Mouse (Mus musculus): ENCODE measurements around the gene Acox2. TPM values are rescaled to one million over a fixed set of nuclear protein-coding genes. Genes with fewer than 3 reads are reported as not detected.

The Acox2 gene
- polyA plus RNA-seq, 1 experiment = 4.8 TPM

DNA sequence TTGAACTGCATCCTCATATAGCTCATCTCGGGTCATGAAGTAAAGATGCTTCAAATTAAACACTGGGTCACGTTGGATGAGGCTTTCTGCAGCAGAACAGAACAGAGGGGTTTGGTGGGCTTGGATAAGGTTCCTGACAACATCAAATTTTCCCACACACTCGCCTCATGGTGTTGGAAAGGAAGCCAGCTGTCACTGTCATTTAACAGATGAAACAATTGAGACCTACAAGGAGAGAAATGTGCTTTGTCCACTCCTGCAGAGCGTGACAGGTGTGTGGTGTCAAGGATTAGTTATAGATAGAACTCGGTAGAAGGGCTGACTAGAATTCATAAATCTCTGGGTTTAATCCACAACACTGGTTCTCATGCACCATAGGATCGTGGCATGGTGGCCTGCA lies 3.1 kb downstream of the Acox2 start:
- Histone ChIP-seq H3K27ac (ENCODE audit: control insufficient read depth, insufficient read depth, low read depth, low read length, poor library complexity) (no peak overlapping the region), H3K4me3 (replicated peaks; ENCODE audit: control insufficient read depth, low read depth, low read length) (no peak overlapping the region), H3K4me1 (ENCODE audit: control insufficient read depth, insufficient read depth, low read length) (no peaks in the 10 kb centered on the region; the same call in 1 of the 2 replicates)
- TF ChIP-seq CTCF (IDR thresholded peaks at IDR 0.05; ENCODE audit: control insufficient read depth, insufficient read depth, low read length) (no peak), POLR2A (IDR thresholded peaks at IDR 0.05; ENCODE audit: borderline replicate concordance, control insufficient read depth, low read depth, low read length) (no peak)
- WGBS = 69% methylated on average over 6 of the region's 6 CpGs

DNA sequence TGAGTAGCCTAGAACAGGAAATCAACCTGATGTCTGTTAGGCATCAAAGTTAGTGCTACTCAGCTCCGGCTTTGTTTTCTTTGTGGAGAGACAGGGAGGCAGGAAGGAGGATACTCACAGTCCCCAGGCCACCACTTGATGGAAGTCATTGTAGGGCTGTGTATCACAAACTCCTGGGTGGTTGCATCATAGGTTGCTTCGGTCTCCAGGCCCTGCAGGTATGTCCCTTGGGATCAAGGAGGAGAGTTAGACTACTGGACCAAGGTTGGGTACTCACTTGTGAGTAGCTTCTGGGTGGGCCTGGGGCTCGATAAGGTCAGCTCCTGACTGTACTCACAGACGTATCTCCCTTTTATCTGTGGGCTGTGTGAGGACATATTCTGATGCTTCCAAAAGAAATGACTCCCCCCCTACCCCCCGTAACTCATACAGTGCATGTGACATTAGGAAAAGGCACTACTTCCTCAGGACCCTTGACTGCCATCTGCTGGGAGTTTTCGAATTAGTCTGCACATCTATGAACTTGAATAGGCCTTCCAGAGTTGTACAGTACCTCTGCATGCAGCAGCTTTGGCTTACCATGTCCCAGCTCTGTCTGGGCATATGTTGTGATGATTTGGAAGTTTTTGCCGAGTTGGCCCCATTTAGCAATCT lies 4.0 kb downstream of the Acox2 start:
- Histone ChIP-seq H3K4me3 (replicated peaks; ENCODE audit: control insufficient read depth, low read depth, low read length) (no peak overlapping the region), H3K4me1 (ENCODE audit: control insufficient read depth, insufficient read depth, low read length) (no peaks in the 10 kb centered on the region; the same call in 1 of the 2 replicates), H3K27ac (ENCODE audit: control insufficient read depth, insufficient read depth, low read depth, low read length, poor library complexity) (no peak overlapping the region)
- WGBS = 43% methylated on average over 7 of the region's 7 CpGs
- no peak for TF ChIP-seq CTCF (IDR thresholded peaks at IDR 0.05; ENCODE audit: control insufficient read depth, insufficient read depth, low read length)
- TF ChIP-seq POLR2A (IDR thresholded peaks at IDR 0.05; ENCODE audit: borderline replicate concordance, control insufficient read depth, low read depth, low read length) = no peak

DNA sequence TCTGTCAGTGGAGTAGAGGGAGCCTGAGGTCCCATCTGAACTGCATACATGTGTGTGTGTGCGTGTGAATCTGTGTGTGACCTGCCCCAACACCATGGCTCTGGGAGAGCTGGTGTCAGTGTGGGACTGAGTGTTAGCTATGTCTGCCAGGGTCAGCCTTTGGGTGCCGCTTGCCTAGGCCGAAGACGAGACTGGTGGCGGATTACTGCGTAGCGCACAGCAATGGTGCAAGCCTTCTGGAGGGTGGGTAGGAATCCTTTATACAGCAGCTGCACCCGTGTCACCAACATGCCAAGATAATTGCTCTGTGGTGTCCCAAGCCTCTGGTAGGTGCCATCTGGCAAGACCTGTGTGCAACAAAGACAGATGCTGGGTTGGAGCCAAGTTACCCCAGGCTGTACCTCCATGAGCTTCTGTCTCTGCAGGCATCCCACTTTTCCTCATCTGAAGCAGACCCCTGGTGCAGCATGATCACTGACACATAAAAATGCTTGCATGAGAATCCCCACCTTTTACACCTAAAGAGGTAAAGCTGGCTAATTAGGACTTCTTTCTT lies 7.7 kb downstream of the Acox2 start:
- no peak overlapping the region for H3K27ac ChIP-seq (ENCODE audit: control insufficient read depth, insufficient read depth, low read depth, low read length, poor library complexity)
- H3K4me3 ChIP-seq (replicated peaks; ENCODE audit: control insufficient read depth, low read depth, low read length) = no peak overlapping the region
- TF ChIP-seq CTCF (IDR thresholded peaks at IDR 0.05; ENCODE audit: control insufficient read depth, insufficient read depth, low read length) (no peak), POLR2A (IDR thresholded peaks at IDR 0.05; ENCODE audit: borderline replicate concordance, control insufficient read depth, low read depth, low read length) (no peak)
- H3K4me1 ChIP-seq (ENCODE audit: control insufficient read depth, insufficient read depth, low read length) = no peaks in the 10 kb centered on the region
- 87% methylated on average over 8 of the region's 8 CpGs for WGBS

DNA sequence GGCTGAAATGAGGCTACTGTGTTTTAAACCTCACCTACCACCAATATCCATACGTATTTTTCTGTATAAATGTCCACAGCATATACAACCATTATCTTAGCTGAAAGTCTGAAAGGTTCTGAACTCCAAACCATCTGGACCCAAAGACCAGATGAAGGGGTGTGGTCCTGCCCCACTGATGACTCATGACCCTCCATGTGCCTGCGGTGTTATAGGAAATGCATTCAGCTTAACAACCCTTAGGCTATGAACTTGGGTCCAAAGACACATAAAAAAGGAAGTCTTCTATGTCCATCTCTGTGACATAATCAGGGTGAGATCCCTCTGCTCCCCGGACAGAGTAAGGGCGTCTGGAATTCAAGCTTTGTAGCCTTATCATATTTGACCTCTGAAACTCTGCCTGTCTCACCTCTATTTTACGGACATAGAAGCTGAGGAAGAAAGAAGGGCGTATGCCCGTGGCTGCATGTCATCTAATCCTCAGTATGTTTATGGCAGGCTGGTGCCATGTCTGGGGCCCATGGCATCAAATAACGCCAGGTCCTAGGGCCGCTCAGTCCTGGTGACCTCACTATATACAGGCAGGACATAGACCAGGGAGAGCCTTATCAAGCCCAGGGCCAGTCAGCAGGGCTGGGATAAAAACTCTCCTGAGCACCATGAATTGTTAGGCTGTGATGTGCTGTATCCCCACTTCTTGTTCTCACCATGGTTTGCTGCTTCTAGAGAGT lies 8.8 kb downstream of the Acox2 start:
- TF ChIP-seq CTCF (IDR thresholded peaks at IDR 0.05; ENCODE audit: control insufficient read depth, insufficient read depth, low read length) = no peak
- no peak for TF ChIP-seq POLR2A (IDR thresholded peaks at IDR 0.05; ENCODE audit: borderline replicate concordance, control insufficient read depth, low read depth, low read length)
- Histone ChIP-seq H3K27ac (ENCODE audit: control insufficient read depth, insufficient read depth, low read depth, low read length, poor library complexity) (no peak overlapping the region), H3K4me1 (ENCODE audit: control insufficient read depth, insufficient read depth, low read length) (no peaks in the 10 kb centered on the region), H3K4me3 (replicated peaks; ENCODE audit: control insufficient read depth, low read depth, low read length) (no peak overlapping the region)
- WGBS = 85% methylated on average over 9 of the region's 9 CpGs

GRCm38 (mm10) chr14:8249206-8249605 lies 9.9 kb downstream of the Acox2 start:
- 72% methylated on average over 1 of the region's 1 CpGs for WGBS
- no peak for TF ChIP-seq POLR2A (IDR thresholded peaks at IDR 0.05; ENCODE audit: borderline replicate concordance, control insufficient read depth, low read depth, low read length)
- Histone ChIP-seq H3K4me1 (ENCODE audit: control insufficient read depth, insufficient read depth, low read length) (no peaks in the 10 kb centered on the region), H3K27ac (ENCODE audit: control insufficient read depth, insufficient read depth, low read depth, low read length, poor library complexity) (no peak overlapping the region), H3K4me3 (replicated peaks; ENCODE audit: control insufficient read depth, low read depth, low read length) (no peak overlapping the region)

DNA sequence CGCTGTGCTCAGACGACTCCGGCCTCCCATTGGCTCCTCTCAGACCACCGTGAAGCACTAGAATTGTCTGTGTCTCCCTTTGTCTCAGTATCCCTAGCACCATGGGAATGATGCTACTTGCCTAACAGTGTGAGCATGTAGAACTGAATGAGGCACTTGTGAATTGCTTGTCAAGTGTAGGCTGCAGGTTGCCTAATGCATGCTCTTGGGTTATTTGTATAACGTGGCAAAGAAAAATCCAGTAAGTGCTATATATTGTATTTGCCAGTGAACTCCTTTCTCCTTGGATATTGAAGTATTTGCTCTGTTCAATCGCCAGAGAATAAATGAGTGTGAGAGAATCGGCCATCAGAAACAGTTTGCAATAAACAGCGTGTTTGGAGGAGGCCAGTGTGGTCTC lies 12.3 kb downstream of the Acox2 start:
- Histone ChIP-seq H3K27ac (ENCODE audit: control insufficient read depth, insufficient read depth, low read depth, low read length, poor library complexity) (no peak overlapping the region), H3K4me3 (replicated peaks; ENCODE audit: control insufficient read depth, low read depth, low read length) (no peak overlapping the region), H3K4me1 (ENCODE audit: control insufficient read depth, insufficient read depth, low read length) (no peaks in the 10 kb centered on the region)
- TF ChIP-seq CTCF (IDR thresholded peaks at IDR 0.05; ENCODE audit: control insufficient read depth, insufficient read depth, low read length) (no peak), POLR2A (IDR thresholded peaks at IDR 0.05; ENCODE audit: borderline replicate concordance, control insufficient read depth, low read depth, low read length) (no peak)
- WGBS = 85% methylated on average over 8 of the region's 8 CpGs

DNA sequence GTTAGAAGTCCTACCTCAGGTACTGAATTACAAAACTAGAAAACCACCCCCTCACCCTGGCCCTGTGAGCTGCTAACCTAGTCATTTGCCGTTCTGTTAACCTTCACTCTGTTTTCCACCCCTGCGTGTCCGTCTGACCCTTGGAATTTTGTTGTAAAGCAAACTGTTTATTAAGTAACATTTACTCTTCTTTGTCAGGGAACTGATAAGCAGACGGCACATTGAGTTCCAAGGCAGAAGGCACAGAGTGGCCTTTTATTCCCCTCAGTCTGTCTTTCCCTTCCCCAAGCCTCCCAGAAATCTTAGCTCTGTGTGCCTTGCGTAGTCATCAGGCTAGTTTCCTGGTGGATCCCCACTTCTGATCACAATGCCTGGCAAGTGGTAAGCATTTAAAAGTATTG lies 14.9 kb downstream of the Acox2 start:
- no peak overlapping the region for H3K27ac ChIP-seq (ENCODE audit: control insufficient read depth, insufficient read depth, low read depth, low read length, poor library complexity)

DNA sequence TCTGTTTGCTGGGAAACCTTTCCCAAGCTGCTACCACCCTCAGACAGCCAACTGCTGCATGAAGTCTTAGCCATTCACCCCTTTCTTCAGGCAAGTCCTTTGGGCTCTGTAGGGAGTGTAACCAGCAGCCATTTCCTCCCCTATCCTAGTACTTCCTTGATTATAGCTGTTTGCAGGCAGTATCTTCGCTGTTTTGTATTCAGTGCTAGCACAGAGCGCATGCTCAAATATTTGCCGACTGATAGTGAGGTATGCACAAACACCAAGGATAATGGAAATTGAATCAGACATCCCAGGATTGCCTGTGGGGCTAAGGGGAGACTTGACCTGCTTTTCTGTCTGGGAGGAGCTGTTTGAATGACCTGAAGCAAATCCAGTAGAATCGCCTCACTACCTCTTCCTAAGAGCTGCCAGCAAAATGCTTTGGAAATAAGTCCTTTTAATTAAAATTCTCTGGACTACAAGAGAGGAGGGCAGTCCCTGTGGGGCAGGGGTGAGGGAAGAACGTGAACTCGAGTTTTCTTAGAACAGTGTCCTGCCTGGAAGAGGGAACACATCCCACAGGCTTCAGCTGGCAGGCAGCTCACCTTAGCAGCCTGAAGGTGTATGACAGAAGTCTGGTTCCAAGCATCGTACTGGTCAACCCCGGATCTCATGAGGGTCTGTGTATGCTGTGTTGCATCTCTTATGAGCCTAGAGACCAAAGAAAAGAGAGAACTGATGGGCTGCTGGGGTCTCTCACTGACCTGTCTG lies 15.8 kb downstream of the Acox2 start:
- TF ChIP-seq CTCF (IDR thresholded peaks at IDR 0.05; ENCODE audit: control insufficient read depth, insufficient read depth, low read length) (no peak), POLR2A (IDR thresholded peaks at IDR 0.05; ENCODE audit: borderline replicate concordance, control insufficient read depth, low read depth, low read length) (no peak)
- 84% methylated on average over 8 of the region's 8 CpGs for whole genome bisulfite sequencing
- H3K4me3 ChIP-seq (replicated peaks; ENCODE audit: control insufficient read depth, low read depth, low read length) = no peak overlapping the region
- H3K4me1 ChIP-seq (ENCODE audit: control insufficient read depth, insufficient read depth, low read length) = no peaks in the 10 kb centered on the region
- no peak overlapping the region for H3K27ac ChIP-seq (ENCODE audit: control insufficient read depth, insufficient read depth, low read depth, low read length, poor library complexity)

More for the DNA sequence above, 14.9 kb downstream of the Acox2 start:
- Histone ChIP-seq H3K4me3 (replicated peaks; ENCODE audit: control insufficient read depth, low read depth, low read length) (no peak overlapping the region), H3K4me1 (ENCODE audit: control insufficient read depth, insufficient read depth, low read length) (no peaks in the 10 kb centered on the region)
- 86% methylated on average over 5 of the region's 5 CpGs for WGBS
- TF ChIP-seq CTCF (IDR thresholded peaks at IDR 0.05; ENCODE audit: control insufficient read depth, insufficient read depth, low read length) (no peak), POLR2A (IDR thresholded peaks at IDR 0.05; ENCODE audit: borderline replicate concordance, control insufficient read depth, low read depth, low read length) (no peak)
